Mouse (Mus musculus): ENCODE measurements around the gene Myo1b. TPM values are rescaled to one million over a fixed set of nuclear protein-coding genes. Genes with fewer than 3 reads are reported as not detected.

Gene Myo1b
- total and polyA plus RNA-seq, 3 experiments: 0.07 TPM; not detected in 1

DNA sequence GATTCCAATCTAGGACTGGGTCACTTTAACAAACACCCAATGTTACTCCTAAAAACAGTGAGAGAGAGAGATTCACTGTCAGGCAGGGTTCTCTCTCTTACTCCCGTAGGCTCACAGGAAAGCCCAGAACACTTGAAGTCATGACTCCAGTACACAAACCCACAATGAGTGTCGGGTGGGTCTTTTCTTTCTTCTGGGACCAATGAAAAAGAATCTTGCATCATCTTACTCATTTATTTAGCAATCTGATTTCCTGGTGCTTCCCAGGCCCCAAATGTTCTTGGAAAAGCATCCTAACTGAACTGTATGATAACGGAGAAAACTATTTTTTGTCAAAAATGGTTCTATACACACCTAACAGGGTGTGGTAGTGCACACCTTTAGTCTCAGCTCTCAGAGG is 1.8 kb downstream of the Myo1b start:
- H3K4me1 ChIP-seq (ENCODE audit: control insufficient read depth in 1 of 2, insufficient read depth in 2 of 2): peaks cover 2 to 8% of the 10 kb centered on the region in 2 experiments; a peak in 1 of 4 replicates
- H3K27ac ChIP-seq (ENCODE audit: insufficient read depth, low read depth): no peak overlapping the region
- H3K4me3 ChIP-seq (replicated peaks in 1 of 3; ENCODE audit: low read depth in 2 of 3, low read length in 2 of 3, poor library complexity in 1 of 3): no peak overlapping the region
- H3K36me3 ChIP-seq (replicated peaks in 1 of 2; ENCODE audit: control insufficient read depth in 1 of 2, insufficient read depth in 1 of 2, low read length in 1 of 2): no peaks in the 10 kb centered on the region
- H3K9me3 ChIP-seq (replicated peaks; ENCODE audit: low read length): peaks cover 11% of the 10 kb centered on the region
- H3K27me3 ChIP-seq (replicated peaks): no peaks in the 10 kb centered on the region
- in situ Hi-C loops (cut with MboI; ENCODE audit: low pct_ligation_motif_present, low pct_unique_long_range_greater_than_20kb, low sequenced_read_pairs) (no loop called here), dilution Hi-C loops (cut with MboI; ENCODE audit: extremely low pct_ligation_motif_present, extremely low pct_unique_long_range_greater_than_20kb, low sequenced_read_pairs) (no loop called here)
- H3K4me2 ChIP-seq (ENCODE audit: insufficient read depth, low read depth, poor library complexity, severe bottlenecking): no peak overlapping the region
- H3K79me2 ChIP-seq (replicated peaks; ENCODE audit: control insufficient read depth, extremely low read depth, insufficient read depth, poor library complexity, severe bottlenecking): no peaks in the 10 kb centered on the region
- no peak overlapping the region for H3K9ac ChIP-seq (ENCODE audit: insufficient read depth, low read depth)
- TF ChIP-seq GABPA (IDR thresholded peaks at IDR 0.05; ENCODE audit: insufficient replicate concordance, low read depth, low read length) (no peak), MAX (IDR thresholded peaks at IDR 0.05; ENCODE audit: low read length) (no peak)
- no peak for DNase-seq (ENCODE audit: extremely low read depth)

DNA sequence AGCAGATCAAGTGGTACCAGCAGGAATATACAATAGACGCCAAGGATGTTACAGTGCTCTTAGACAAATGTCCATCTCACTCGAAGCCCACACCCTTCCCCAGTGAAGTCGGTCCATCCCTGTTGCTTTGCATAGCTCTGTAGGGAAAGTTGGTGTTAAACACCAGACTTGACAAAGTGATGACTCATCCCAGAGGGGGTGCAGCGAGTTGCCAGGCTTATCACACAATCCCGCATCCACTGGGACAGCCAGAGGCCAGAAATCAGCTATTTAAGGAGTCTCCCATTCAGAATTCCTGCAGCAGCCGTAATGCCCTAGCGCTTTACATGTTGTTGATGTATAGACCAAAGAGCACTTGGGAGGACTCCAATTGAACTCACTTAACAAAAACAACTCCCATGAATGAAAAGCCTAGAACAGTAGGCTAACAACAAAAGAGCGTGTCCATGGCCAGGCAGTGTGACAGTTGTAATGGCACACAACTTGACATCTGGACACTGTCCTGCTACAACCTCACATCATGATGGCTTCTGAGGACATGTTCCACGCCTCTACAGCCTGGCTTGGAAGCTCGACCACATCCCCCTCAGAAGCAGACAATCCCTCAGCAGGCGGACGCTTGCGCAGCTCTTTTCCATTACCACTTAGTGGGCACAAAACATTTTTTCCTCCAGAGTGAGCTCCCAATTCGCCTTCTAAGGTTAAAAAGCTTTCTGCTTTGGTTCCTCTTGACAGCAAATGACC is 2.6 kb downstream of the Myo1b start:
- Histone ChIP-seq H3K27ac (ENCODE audit: insufficient read depth, low read depth) (no peak overlapping the region), H3K4me3 (replicated peaks in 1 of 3; ENCODE audit: low read depth in 2 of 3, low read length in 2 of 3, poor library complexity in 1 of 3) (no peak overlapping the region), H3K4me1 (ENCODE audit: control insufficient read depth in 1 of 2, insufficient read depth in 2 of 2) (peaks cover 2 to 14% of the 10 kb centered on the region in 2 experiments; a peak in 2 of 4 replicates), H3K27me3 (replicated peaks) (no peaks in the 10 kb centered on the region), H3K9me3 (replicated peaks; ENCODE audit: low read length) (peaks cover 11% of the 10 kb centered on the region), H3K9ac (ENCODE audit: insufficient read depth, low read depth) (no peak overlapping the region), H3K4me2 (ENCODE audit: insufficient read depth, low read depth, poor library complexity, severe bottlenecking) (no peak overlapping the region), H3K36me3 (replicated peaks in 1 of 2; ENCODE audit: control insufficient read depth in 1 of 2, insufficient read depth in 1 of 2, low read length in 1 of 2) (no peaks in the 10 kb centered on the region), H3K79me2 (replicated peaks; ENCODE audit: control insufficient read depth, extremely low read depth, insufficient read depth, poor library complexity, severe bottlenecking) (no peaks in the 10 kb centered on the region)
- TF ChIP-seq BHLHE40 (IDR thresholded peaks at IDR 0.05; ENCODE audit: low read depth, low read length): no peak
- TF ChIP-seq CTCF (conservative IDR thresholded peaks at IDR 0.05 in 1 of 2, IDR thresholded peaks at IDR 0.05 in 1 of 2; ENCODE audit: low read depth in 2 of 2, low read length in 2 of 2): no peak
- TF ChIP-seq ZKSCAN1 (IDR thresholded peaks at IDR 0.05; ENCODE audit: borderline replicate concordance, low read depth, low read length): no peak
- TF ChIP-seq NELFE (IDR thresholded peaks at IDR 0.05; ENCODE audit: low read depth, low read length): no peak
- no peak for TF ChIP-seq IRF4 (IDR thresholded peaks at IDR 0.05; ENCODE audit: low read depth, low read length)
- no peak for TF ChIP-seq POLR2AphosphoS2 (IDR thresholded peaks at IDR 0.05; ENCODE audit: low read depth, low read length)
- no peak for TF ChIP-seq NRF1 (IDR thresholded peaks at IDR 0.05; ENCODE audit: low read depth, low read length)
- TF ChIP-seq KAT2A (IDR thresholded peaks at IDR 0.05; ENCODE audit: insufficient replicate concordance, low read length): no peak
- no peak for TF ChIP-seq TBP (conservative IDR thresholded peaks at IDR 0.05; ENCODE audit: low read depth, low read length)
- no peak for TF ChIP-seq RAD21 (IDR thresholded peaks at IDR 0.05; ENCODE audit: low read depth, low read length)
- TF ChIP-seq POLR2A (IDR thresholded peaks at IDR 0.05; ENCODE audit: low read depth, low read length): no peak
- no peak for TF ChIP-seq USF1 (IDR thresholded peaks at IDR 0.05; ENCODE audit: low read depth, low read length)
- no peak for TF ChIP-seq EP300 (IDR thresholded peaks at IDR 0.05; ENCODE audit: low read length)
- no peak for TF ChIP-seq CHD1 (IDR thresholded peaks at IDR 0.05; ENCODE audit: low read depth, low read length)
- no peak for TF ChIP-seq MXI1 (IDR thresholded peaks at IDR 0.05; ENCODE audit: low read depth, low read length)
- TF ChIP-seq TCF12 (IDR thresholded peaks at IDR 0.05; ENCODE audit: low read depth, low read length): no peak
- no peak for TF ChIP-seq ELF1 (IDR thresholded peaks at IDR 0.05; ENCODE audit: low read depth, low read length)
- in situ Hi-C loops (cut with MboI; ENCODE audit: low pct_ligation_motif_present, low pct_unique_long_range_greater_than_20kb, low sequenced_read_pairs): no loop called here
- dilution Hi-C loops (cut with MboI; ENCODE audit: extremely low pct_ligation_motif_present, extremely low pct_unique_long_range_greater_than_20kb, low sequenced_read_pairs): no loop called here
- no peak for DNase-seq (ENCODE audit: extremely low read depth)

Measured in CH12.LX (cell line).